Mouse (Mus musculus) liver, postnatal 0 days (tissue): Measurements from ENCODE around the gene Casz1.

Experiments used
- CTCF ChIP-seq: sonication (generic); IDR thresholded peaks from 2 replicates; pipeline ENCODE4 v1.5.1; 2016; ENCODE audit warnings: antibody characterized with exemption, low read depth
- EP300 ChIP-seq: IDR thresholded peaks from 2 replicates; pipeline ENCODE4 v1.6.1; 2016; ENCODE audit warnings: antibody characterized with exemption, low read depth, mild to moderate bottlenecking

DNA sequence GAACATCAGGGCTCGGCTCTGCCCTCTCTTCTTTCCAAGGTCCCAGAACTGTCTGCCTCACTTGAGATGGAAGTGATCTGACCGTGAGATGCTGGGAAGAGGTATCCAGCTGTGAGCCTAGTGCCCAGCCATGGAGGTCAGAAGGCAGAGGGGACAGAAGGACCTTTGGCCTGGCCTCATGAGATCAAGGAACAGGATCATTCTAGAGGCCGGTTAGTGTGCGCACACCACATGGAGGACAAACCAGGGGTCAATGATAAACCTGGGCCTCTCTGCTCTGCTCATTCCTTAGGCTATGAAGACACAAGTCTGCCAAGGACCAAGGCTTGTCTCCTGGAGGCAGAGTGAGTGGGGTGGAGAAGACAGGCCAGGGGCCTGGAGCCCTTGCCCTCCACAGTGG is 166.5 kb downstream of the Casz1 start:
- no peak for TF ChIP-seq EP300
- no peak for TF ChIP-seq CTCF
